ENCODE assay signal across 8 mouse cellular contexts in the genomic region with DNA sequence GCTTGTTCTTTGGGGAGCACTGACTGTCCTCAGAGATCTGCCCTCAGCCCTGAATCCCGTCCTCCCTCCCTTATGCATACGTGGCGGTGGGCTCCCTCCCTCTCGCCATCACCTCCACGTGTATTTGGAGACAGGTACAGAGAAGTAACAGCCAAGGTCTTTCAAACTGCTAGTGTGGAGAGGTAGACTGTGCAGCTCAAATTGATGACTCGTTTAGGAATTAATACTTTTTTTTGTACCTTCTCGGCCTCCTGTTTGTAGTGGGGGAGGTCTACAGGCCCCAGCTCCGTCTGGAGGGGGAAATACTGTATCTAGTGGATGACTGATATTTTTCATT.
A peak's percentile ranks its signal among the peaks of the same experiment; 100 is the strongest.
DNase-seq lines count a peak whose midpoint lies in the region; ATAC-seq and TF ChIP-seq lines count a peak whose summit lies in the region.

No protein-coding gene starts in this region.

- peak overlapping the region; percentile 80 for H3K9ac ChIP-seq in forebrain, embryonic 13.5 days
- H3K9ac ChIP-seq in liver, embryonic 14.5 days (replicated peaks): no peak overlapping the region

- no peaks in the 10 kb centered on the region for H3K36me3 ChIP-seq in E14TG2a.4 (ENCODE audit: insufficient read depth, low read length)
- no peaks in the 10 kb centered on the region for H3K36me3 ChIP-seq in forebrain, embryonic 13.5 days (ENCODE audit: poor library complexity, severe bottlenecking)
- no peaks in the 10 kb centered on the region for H3K36me3 ChIP-seq in liver, embryonic 14.5 days (replicated peaks; ENCODE audit: control insufficient read depth, insufficient read depth, low read depth)

- H3K4me1 ChIP-seq in E14TG2a.4 (replicated peaks; ENCODE audit: low read depth, low read length): peaks cover 12% of the 10 kb centered on the region
- peaks cover 18% of the 10 kb centered on the region for H3K4me1 ChIP-seq in forebrain, embryonic 13.5 days
- H3K4me1 ChIP-seq in liver, embryonic 14.5 days (replicated peaks; ENCODE audit: control insufficient read depth in 2 of 2, insufficient read depth in 2 of 2, low read length in 1 of 2): no peaks in the 10 kb centered on the region

- peak overlapping the region; percentile 83 for H3K4me2 ChIP-seq in forebrain, embryonic 13.5 days
- H3K4me2 ChIP-seq in liver, embryonic 14.5 days (ENCODE audit: low read depth): peak overlapping the region; percentile 52

- WGBS in forebrain, embryonic 13.5 days: 7% methylated on average over 8 of the region's 8 CpGs
- WGBS in liver, embryonic 14.5 days (ENCODE audit: insufficient replicate concordance): 6% methylated on average over 8 of the region's 8 CpGs

- H3K9me3 ChIP-seq in E14TG2a.4 (ENCODE audit: low read length): peaks cover 5% of the 10 kb centered on the region; the same call in 1 of the 2 replicates
- H3K9me3 ChIP-seq in forebrain, embryonic 13.5 days (replicated peaks): no peaks in the 10 kb centered on the region
- H3K9me3 ChIP-seq in liver, embryonic 14.5 days (ENCODE audit: control insufficient read depth, low read length): no peaks in the 10 kb centered on the region

- peaks cover 58% of the 10 kb centered on the region for H3K27me3 ChIP-seq in E14TG2a.4 (ENCODE audit: insufficient read depth, low read length)
- H3K27me3 ChIP-seq in forebrain, embryonic 13.5 days: peaks cover 42% of the 10 kb centered on the region
- H3K27me3 ChIP-seq in liver, embryonic 14.5 days (ENCODE audit: control insufficient read depth, insufficient read depth, low read length): peaks cover 43% of the 10 kb centered on the region

- TF ChIP-seq EP300 in liver, embryonic 14.5 days (IDR thresholded peaks at IDR 0.05; ENCODE audit: low read depth): no peak

- H3K4me3 ChIP-seq in E14TG2a.4 (replicated peaks; ENCODE audit: low read length): peak overlapping the region; percentile 80
- peak overlapping the region; percentile 67 for H3K4me3 ChIP-seq in forebrain, embryonic 13.5 days
- peak overlapping the region in 1 of 2 experiments; percentile 36; a peak in 2 of 4 replicates for H3K4me3 ChIP-seq in liver, embryonic 14.5 days (ENCODE audit: insufficient read depth in 1 of 2, low read depth in 2 of 2, low read length in 2 of 2)

- DNase-seq in frontal cortex, postnatal 10 days (ENCODE audit: low spot score in 2 of 2): no peak
- DNase-seq in liver, embryonic 14.5 days (ENCODE audit: low read depth in 3 of 3, low spot score in 3 of 3): no peak
- no peak for DNase-seq in spleen, adult 12 weeks (ENCODE audit: low spot score)
- DNase-seq in ovary, postnatal 14 days (ENCODE audit: low spot score): no peak
- DNase-seq in gastrocnemius, adult 8-10 months (ENCODE audit: low spot score in 2 of 2): no peak

- H3K27ac ChIP-seq in forebrain, embryonic 13.5 days: 0 out of 2 replicates have a peak overlapping the region, but pooled peaks have one; percentile 31
- H3K27ac ChIP-seq in liver, embryonic 14.5 days: no peak overlapping the region

- TF ChIP-seq CTCF in E14TG2a.4 (conservative IDR thresholded peaks at IDR 0.05; ENCODE audit: low read length): no peak
- TF ChIP-seq CTCF in liver, embryonic 14.5 days (IDR thresholded peaks at IDR 0.05; ENCODE audit: low read depth): no peak

- peak; percentile 3; the same call in 1 of the 2 replicates for ATAC-seq in frontal cortex, adult (ENCODE audit: low TSS enrichment)
- peak; percentile 41; the same call in 1 of the 2 replicates for ATAC-seq in forebrain, embryonic 13.5 days
- ATAC-seq in liver, embryonic 14.5 days (ENCODE audit: insufficient read depth): no peak
